Mouse (Mus musculus): ENCODE measurements at regions not wholly inside any gene's neighbourhood (a gene's known extent, or its start where the extent isn't known, plus 50 kb on each side); places are given as distances from the start of the nearest gene placed in this dataset.

DNA sequence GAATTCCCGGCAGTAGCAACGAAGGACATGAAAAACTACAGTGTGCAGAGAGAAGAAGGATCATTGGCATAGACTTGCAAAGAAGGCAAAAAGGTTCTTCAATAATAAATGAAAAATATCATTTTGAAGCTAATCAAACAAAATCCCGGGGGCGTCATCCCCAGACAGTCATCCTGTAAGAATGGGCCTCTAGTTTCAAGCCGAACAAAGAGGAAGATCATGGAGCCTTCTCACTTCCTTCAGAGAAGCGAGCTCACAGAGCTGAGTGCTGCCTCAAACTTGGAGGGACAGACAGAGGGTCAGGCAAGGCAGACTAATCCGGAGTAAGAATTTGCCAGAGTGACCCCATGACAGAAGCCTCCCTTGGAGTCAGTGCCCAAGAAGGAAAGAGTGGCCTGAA lies 163.0 kb downstream of the Kit start:
- Histone ChIP-seq H3K79me2 (ENCODE audit: control insufficient read depth, insufficient read depth, low read length, poor library complexity) (no peaks in the 10 kb centered on the region), H3K27ac (ENCODE audit: control insufficient read depth, low read depth, low read length) (no peak overlapping the region), H3K9me3 (replicated peaks; ENCODE audit: insufficient read depth, low read length) (no peaks in the 10 kb centered on the region), H3K4me1 (ENCODE audit: control insufficient read depth in 1 of 2, insufficient read depth in 2 of 2, low read length in 2 of 2) (peaks cover 0 to 7% of the 10 kb centered on the region in 2 experiments; a peak in 2 of 4 replicates), H3K36me3 (ENCODE audit: control insufficient read depth in 1 of 2, insufficient read depth in 2 of 2, low read length in 2 of 2) (peaks cover 0 to 7% of the 10 kb centered on the region in 2 experiments; a peak in 1 of 4 replicates), H3K4me3 (ENCODE audit: control insufficient read depth in 1 of 2, insufficient read depth in 1 of 2, low read depth in 2 of 2, low read length in 2 of 2) (no peak overlapping the region), H3K9ac (ENCODE audit: control insufficient read depth, low read depth, low read length, poor library complexity, severe bottlenecking) (peak overlapping the region; percentile 44), H3K27me3 (ENCODE audit: control insufficient read depth in 1 of 2, insufficient read depth in 2 of 2, low read length in 2 of 2) (no peaks in the 10 kb centered on the region)
- peak; percentile 52 for DNase-seq (ENCODE audit: low read depth, low spot score)
- no peak for TF ChIP-seq POLR2A (IDR thresholded peaks at IDR 0.05; ENCODE audit: control insufficient read depth in 1 of 2, insufficient read depth in 1 of 2, low read depth in 1 of 2, low read length in 2 of 2, poor library complexity in 1 of 2)
- no peak for TF ChIP-seq USF2 (IDR thresholded peaks at IDR 0.05; ENCODE audit: borderline replicate concordance in 1 of 2, insufficient read depth in 1 of 2, low read depth in 1 of 2, low read length in 2 of 2)
- no peak for TF ChIP-seq GATA1 (IDR thresholded peaks at IDR 0.05; ENCODE audit: low read depth, low read length)
- no peak for TF ChIP-seq HCFC1 (IDR thresholded peaks at IDR 0.05; ENCODE audit: low read depth, low read length)
- TF ChIP-seq ZKSCAN1 (IDR thresholded peaks at IDR 0.05; ENCODE audit: low read depth, low read length): no peak
- TF ChIP-seq JUND (IDR thresholded peaks at IDR 0.05; ENCODE audit: low read depth, low read length): no peak
- no peak for TF ChIP-seq ETS1 (IDR thresholded peaks at IDR 0.05; ENCODE audit: low read depth, low read length)
- no peak for TF ChIP-seq BHLHE40 (IDR thresholded peaks at IDR 0.05; ENCODE audit: borderline replicate concordance, low read depth, low read length)
- no peak for TF ChIP-seq MAZ (IDR thresholded peaks at IDR 0.05; ENCODE audit: low read depth, low read length)
- TF ChIP-seq RAD21 (IDR thresholded peaks at IDR 0.05; ENCODE audit: low read depth, low read length): no peak
- no peak for TF ChIP-seq MAFK (IDR thresholded peaks at IDR 0.05; ENCODE audit: borderline replicate concordance, low read depth, low read length)
- no peak for TF ChIP-seq SMC3 (IDR thresholded peaks at IDR 0.05; ENCODE audit: low read depth, low read length)

- Histone ChIP-seq H3K79me2 (ENCODE audit: control insufficient read depth, insufficient read depth, low read length, poor library complexity) (no peaks in the 10 kb centered on the region), H3K36me3 (ENCODE audit: control insufficient read depth in 1 of 2, insufficient read depth in 2 of 2, low read length in 2 of 2) (peaks cover 0 to 7% of the 10 kb centered on the region in 2 experiments; a peak in 1 of 4 replicates), H3K27ac (ENCODE audit: control insufficient read depth, low read depth, low read length) (no peak overlapping the region), H3K9ac (ENCODE audit: control insufficient read depth, low read depth, low read length, poor library complexity, severe bottlenecking) (no peak overlapping the region), H3K4me1 (ENCODE audit: control insufficient read depth in 1 of 2, insufficient read depth in 2 of 2, low read length in 2 of 2) (peaks cover 0 to 7% of the 10 kb centered on the region in 2 experiments; a peak in 2 of 4 replicates), H3K4me3 (ENCODE audit: control insufficient read depth in 1 of 2, insufficient read depth in 1 of 2, low read depth in 2 of 2, low read length in 2 of 2) (no peak overlapping the region), H3K9me3 (replicated peaks; ENCODE audit: insufficient read depth, low read length) (no peaks in the 10 kb centered on the region), H3K27me3 (ENCODE audit: control insufficient read depth in 1 of 2, insufficient read depth in 2 of 2, low read length in 2 of 2) (no peaks in the 10 kb centered on the region)
- TF ChIP-seq USF1 (IDR thresholded peaks at IDR 0.05; ENCODE audit: low read depth, low read length): no peak
- no peak for TF ChIP-seq MAFK (IDR thresholded peaks at IDR 0.05; ENCODE audit: borderline replicate concordance, low read depth, low read length)
- no peak for TF ChIP-seq MAX (IDR thresholded peaks at IDR 0.05; ENCODE audit: low read length)
- no peak for TF ChIP-seq ZKSCAN1 (IDR thresholded peaks at IDR 0.05; ENCODE audit: low read depth, low read length)
- peak; percentile 79 for TF ChIP-seq SMC3 (IDR thresholded peaks at IDR 0.05; ENCODE audit: low read depth, low read length)
- TF ChIP-seq RAD21 (IDR thresholded peaks at IDR 0.05; ENCODE audit: low read depth, low read length): peak; percentile 78
- no peak for TF ChIP-seq ETS1 (IDR thresholded peaks at IDR 0.05; ENCODE audit: low read depth, low read length)
- no peak for TF ChIP-seq ZNF384 (IDR thresholded peaks at IDR 0.05; ENCODE audit: low read depth, low read length)
- TF ChIP-seq ZMIZ1 (IDR thresholded peaks at IDR 0.05; ENCODE audit: low read depth, low read length): no peak
- TF ChIP-seq MYC (IDR thresholded peaks at IDR 0.05; ENCODE audit: low read depth, low read length): no peak
- peak; percentile 86 for TF ChIP-seq ZC3H11A (IDR thresholded peaks at IDR 0.05; ENCODE audit: low read depth, low read length)
- no peak for TF ChIP-seq ELF1 (IDR thresholded peaks at IDR 0.05; ENCODE audit: low read depth, low read length)
- TF ChIP-seq SIN3A (IDR thresholded peaks at IDR 0.05; ENCODE audit: low read length): no peak
- no peak for TF ChIP-seq MXI1 (IDR thresholded peaks at IDR 0.05; ENCODE audit: low read depth, low read length)
- TF ChIP-seq TAL1 (IDR thresholded peaks at IDR 0.05; ENCODE audit: low read length): no peak
- no peak for TF ChIP-seq POLR2A (IDR thresholded peaks at IDR 0.05; ENCODE audit: control insufficient read depth in 1 of 2, insufficient read depth in 1 of 2, low read depth in 1 of 2, low read length in 2 of 2, poor library complexity in 1 of 2)
- no peak for TF ChIP-seq MEF2A (IDR thresholded peaks at IDR 0.05; ENCODE audit: extremely low read depth, insufficient replicate concordance, low read depth, low read length, poor library complexity, severe bottlenecking)
- TF ChIP-seq CTCF (IDR thresholded peaks at IDR 0.05 in 2 of 3, conservative IDR thresholded peaks at IDR 0.05 in 1 of 3; ENCODE audit: control insufficient read depth in 1 of 3, insufficient read depth in 1 of 3, low read depth in 2 of 3, low read length in 3 of 3, poor library complexity in 1 of 3, severe bottlenecking in 1 of 3): peak; percentile 68 to 75 (median 74)
- no peak for TF ChIP-seq CHD1 (IDR thresholded peaks at IDR 0.05; ENCODE audit: low read depth, low read length)
- TF ChIP-seq KAT2A (conservative IDR thresholded peaks at IDR 0.05; ENCODE audit: low read depth, low read length): no peak
- TF ChIP-seq GATA1 (IDR thresholded peaks at IDR 0.05; ENCODE audit: low read depth, low read length): no peak
- no peak for TF ChIP-seq NELFE (IDR thresholded peaks at IDR 0.05; ENCODE audit: low read depth, low read length)
- no peak for TF ChIP-seq HCFC1 (IDR thresholded peaks at IDR 0.05; ENCODE audit: low read depth, low read length)
- no peak for TF ChIP-seq NRF1 (IDR thresholded peaks at IDR 0.05; ENCODE audit: insufficient read depth, low read depth, low read length, poor library complexity, severe bottlenecking)
- TF ChIP-seq GABPA (IDR thresholded peaks at IDR 0.05; ENCODE audit: low read depth, low read length): no peak
- DNase-seq (ENCODE audit: low read depth, low spot score): peak; percentile 63
Measured at GRCm38 (mm10) chr5:75736318-75736717, 161.6 kb downstream of the Kit start.

Data from MEL (cell line).